Mouse (Mus musculus) spleen, adult 2 months (tissue): Measurements from ENCODE around the gene B3gat3.

Experiments used
- CTCF ChIP-seq: fragments of 200-500 bp; IDR thresholded peaks from 2 replicates; pipeline ENCODE4 v1.5.1; 2011; ENCODE audit warnings: mild to moderate bottlenecking, inconsistent platforms; ENCODE audit not compliant: insufficient read depth, insufficient read length, insufficient replicate concordance; ENCODE audit errors: extremely low read depth
- POLR2A ChIP-seq: fragments of 200-500 bp; IDR thresholded peaks from 2 replicates; pipeline ENCODE4 v1.6.1; 2011; ENCODE audit warnings: low read depth, low read length, inconsistent platforms

- TF ChIP-seq POLR2A: no peak
- TF ChIP-seq CTCF: no peak
Observed at GRCm38 (mm10) chr19:8943047-8943446, 22.9 kb downstream of the B3gat3 start.
